Mouse (Mus musculus) heart, postnatal 4 days (tissue): ENCODE results near the gene Lgr4. TPM values are rescaled to one million over a fixed set of nuclear protein-coding genes. Genes with fewer than 3 reads are reported as not detected.
A peak's percentile ranks its signal among the peaks of the same experiment; 100 is the strongest.

Experiments
- DNase-seq: peaks from one replicate; pipeline ENCODE4 v3.0.0; 2021
- total RNA-seq, 2 experiments: library from RNA; stranded (reverse); gene quantifications; 2 replicates each; pipeline ENCODE4 v1.2.3; 2021

The Lgr4 gene
- total RNA-seq, 2 experiments from 2014 or later = 44.6 to 49.1 TPM

DNA sequence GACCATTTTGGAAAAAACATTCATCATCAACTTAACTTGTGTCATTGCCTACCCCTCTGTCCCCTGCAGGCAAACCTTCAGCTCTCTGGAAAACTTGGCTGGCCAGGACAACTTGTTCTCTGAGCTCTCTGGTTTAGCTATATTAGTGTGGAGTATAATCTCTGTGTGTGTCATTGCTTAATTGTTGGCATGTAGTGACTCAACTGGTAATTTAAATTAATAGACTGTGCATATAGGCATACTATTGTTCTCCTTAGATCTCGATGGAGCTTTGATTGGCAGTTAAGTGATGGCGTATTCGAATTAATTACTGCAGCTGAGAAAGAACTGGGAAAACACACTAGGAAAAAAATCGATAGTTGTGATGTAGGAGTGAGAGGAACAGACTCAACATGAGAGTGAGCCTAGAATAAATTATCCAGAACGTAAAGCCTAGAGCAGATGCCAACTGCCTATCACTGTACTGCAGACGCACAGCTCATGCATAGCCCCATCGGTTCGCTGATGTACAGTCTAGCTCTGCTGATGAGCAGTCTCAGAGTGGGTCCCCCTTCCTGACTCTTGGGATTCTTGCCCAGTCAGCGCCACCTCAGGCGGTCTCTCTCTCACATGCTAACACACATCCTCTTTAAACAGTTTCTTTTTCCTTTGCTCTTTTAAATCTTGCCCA is 35.7 kb downstream of the Lgr4 start:
- DNase-seq = no peak

DNA sequence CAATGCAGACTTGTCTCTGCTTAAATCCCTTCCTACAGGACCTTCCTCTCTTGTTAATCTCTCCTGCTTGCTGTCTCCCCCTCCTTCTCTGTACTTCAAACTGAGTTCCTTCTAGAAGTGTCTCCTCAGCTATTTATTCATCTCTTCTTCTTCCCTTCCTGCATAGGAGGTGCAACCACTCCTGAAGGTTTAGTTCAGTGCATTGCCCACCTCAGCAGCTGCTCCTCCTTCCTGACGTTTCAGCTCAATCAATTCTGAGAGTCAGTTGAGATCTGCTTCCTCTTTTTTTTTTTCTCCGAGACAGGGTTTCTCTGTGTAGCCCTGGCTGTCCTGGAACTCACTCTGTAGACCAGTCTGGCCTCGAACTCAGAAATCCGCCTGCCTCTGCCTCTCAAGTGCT is 36.4 kb downstream of the Lgr4 start:
- no peak for DNase-seq

DNA sequence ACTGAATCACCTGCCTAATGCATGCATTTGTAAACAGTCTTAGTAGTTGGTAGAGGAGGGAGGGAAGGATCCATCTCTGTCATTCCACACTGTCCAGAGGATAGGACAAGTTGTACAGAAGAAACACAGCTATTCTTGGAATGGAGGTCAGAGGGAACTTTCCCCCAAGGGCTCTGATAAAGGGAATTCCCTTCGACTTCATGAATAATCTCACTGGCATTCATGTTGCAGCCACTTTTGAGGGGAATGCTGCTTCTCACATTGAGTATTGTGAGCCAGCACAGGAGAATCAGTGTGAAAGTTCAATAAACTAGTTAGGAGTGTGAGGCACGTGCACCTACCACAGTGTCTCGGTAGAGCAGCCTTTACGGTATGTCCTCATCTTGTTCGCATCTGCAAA is 37.6 kb downstream of the Lgr4 start:
- DNase-seq = no peak

DNA sequence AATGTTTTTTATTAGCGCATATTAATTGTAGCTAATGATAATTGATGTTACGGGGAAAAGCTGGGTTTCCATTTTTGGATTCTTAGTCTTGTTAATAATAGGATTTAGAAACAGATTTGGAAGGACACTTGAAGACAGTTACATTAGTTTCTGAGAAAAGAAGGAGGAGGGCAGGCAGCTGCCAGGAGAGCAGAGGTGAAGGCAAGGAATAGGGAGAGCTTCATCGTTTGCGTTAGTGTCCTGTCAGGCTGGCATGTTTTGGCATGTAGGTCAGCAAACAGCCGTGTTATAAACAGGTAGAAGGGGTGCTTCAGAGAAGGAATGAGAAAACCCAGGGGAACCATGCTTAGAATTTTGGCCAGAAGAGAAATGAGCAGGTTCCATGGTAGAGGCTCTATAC is 38.5 kb downstream of the Lgr4 start:
- DNase-seq = no peak

DNA sequence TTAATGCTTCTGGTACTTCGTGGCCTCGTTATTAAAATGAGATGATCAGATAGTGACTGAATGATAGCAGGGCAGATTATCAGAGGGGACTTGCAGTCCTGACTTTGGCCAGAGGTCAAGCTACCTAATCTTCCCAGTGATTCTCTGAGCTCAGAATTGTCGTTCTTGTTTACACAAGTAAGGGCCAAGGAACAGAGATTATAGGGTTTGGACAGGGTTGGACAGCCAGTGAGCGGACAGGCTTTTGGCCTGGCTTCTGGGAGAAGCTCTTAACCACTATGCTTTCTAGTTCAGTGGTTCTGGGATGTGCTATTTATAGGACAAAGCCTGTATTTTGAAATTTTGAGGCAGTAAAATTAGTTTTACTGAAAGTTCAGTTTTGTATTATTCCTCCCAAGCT is 39.3 kb downstream of the Lgr4 start:
- no peak for DNase-seq

DNA sequence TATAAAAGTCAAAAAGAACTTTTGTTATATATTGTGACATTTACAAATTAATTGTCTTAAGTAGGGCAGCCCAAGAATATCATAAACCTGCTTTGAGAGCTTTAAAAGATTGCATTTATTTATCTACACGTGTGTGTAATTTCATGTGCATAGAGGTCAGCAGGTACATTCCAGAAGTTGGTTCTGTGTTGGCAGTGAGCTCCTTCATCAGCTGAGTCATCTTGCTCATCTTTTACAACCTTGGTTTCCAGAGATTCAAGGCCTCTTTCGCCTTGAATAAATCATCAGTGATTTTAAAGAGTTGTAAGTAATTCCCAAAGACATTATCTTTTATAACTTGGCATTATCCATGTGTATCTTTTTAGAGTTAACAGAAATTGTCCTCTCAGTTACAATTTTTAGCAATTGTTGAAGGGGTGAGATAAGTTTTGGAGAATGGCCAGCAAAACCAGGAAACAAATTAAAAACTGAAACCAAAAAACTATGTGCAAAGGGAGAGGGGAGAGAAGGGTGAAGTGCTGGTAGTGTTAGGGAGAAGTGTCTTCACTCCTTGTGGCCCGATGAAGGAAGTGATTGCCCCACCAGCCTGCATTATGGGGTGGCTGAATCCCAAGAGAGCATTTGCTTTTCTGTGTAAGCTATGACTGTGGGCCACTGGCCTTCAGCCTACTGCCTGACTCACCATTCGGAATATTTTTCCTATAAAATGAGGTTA is 41.4 kb downstream of the Lgr4 start:
- DNase-seq = no peak

DNA sequence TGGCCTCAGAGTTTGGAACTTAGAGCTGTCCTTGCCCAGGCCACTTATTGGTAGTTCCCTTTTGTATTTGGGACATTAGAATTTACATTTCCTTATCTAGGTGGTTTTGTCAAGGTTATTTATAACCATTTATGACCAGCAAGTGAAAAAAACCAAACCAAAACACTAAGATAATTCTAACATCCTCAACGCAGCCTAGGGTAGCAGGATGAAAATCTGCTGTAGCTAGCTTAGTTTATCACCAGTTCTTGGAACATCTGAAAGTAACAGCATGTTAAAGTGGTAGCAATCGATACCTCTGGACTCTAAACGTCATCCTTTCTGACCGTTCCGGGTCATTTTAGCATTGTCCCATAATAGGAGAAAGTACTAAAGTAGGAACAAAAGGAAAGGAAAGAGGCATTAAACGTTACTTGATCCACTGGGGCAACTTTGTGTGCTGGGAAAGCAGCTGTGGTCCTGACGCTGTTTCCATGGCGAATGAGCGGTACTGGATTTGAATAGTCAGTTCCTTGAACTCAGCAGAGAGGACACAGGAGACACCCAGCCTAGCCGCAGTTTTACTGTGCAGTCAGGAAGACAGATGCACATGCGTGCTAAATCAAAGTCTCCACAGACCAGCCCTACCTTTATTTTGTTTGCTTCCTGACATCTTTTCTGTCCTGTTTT is 42.1 kb downstream of the Lgr4 start:
- no peak for DNase-seq

DNA sequence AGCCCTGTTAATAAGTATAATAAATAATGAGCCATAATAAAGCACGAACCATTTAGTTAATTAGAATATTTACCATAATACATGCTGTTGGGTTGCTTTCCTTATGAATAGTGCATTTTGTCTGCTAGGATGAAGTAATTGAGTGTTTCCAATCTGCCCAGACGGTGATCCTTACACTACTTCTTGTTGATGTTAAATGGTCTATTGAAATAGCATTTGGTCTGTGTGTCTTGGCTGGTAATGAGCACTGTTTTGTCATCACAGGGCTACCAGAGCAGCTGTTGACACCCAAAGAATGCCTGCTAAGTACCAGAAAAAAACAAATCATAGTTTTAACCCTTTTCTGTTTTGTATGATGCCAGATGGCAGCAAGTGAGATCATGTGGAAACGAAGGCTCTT is 42.8 kb downstream of the Lgr4 start:
- no peak for DNase-seq

DNA sequence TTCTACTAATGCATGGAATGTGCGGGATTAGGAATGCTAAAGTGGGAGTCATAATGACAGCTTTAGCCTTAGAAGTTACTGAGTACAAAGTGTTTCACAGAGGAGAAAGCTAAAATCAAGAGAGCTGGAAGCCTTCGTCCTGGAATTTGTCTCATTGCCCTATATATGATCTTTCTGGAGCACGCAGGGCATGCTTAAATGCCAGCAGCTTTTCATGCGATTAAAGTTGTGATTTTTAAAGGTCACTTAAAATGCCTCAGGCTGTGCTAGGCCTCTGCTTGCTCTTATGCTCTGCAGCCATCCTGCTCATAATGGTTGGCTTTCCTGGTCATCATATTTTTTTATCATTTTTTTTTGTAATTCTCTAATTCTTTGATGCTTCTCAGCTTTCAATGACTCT is 43.7 kb downstream of the Lgr4 start:
- DNase-seq = no peak

DNA sequence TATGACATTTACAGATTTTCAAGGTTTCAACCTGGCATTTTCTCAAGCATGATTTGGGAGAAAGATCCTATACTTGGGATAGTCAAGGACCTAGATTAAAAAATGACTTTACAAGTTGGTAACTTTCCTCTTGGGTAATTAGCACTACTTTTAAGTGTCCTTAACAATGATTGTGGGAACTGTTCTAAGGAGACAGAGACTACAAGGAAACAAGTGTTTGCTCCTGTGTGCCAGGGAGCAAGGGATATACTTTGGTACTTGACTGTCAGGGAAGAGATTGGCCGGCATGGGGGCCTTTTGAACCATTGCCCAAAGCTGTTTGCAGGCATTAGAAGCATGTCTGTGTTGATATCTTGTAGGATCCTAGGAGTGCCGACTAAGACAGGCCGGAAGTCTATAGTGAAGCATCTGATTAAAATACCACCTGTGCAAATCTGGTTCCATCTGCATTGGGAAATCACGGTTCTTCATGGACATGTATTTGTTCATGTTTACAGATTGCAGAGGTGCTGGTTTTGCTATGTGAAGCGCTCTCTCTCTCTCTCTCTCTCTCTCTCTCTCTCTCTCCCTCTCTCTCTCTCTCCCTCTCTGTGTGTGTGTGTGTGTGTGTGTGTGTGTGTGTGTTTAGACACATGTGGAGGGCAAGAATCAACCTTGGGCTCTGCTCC is 46.3 kb downstream of the Lgr4 start:
- DNase-seq = no peak

DNA sequence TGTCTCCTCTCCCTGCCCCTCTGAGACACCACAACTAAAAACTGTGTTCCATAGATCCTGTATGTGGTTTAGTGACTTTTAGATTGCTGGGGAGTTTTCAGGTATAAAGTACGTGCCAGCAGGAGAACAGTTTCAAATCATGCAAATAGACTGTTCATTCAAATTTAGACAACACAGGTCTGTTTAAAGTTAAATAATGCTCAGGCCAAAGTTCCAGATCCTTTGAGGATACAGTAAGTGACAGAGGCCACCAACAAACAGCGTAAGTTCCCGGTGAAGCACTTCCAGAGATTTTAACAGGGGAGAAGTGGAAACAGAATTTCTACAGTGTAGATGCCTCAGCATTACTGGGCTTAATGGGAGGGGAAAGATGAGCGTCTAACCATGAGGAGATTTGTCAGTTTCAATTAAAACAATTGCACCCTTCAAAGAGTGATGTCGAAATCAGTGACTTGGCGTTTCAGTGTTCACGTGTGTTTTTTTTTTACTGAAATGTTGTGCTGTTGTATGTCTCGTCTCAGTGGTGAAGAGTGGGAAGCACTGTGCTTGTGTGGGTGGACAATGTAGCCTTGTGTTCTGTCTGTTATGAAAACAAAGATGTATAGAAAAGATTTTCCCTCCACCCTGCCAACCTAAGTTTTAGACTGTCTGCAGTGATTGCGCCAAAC is 48.4 kb downstream of the Lgr4 start:
- no peak for DNase-seq

DNA sequence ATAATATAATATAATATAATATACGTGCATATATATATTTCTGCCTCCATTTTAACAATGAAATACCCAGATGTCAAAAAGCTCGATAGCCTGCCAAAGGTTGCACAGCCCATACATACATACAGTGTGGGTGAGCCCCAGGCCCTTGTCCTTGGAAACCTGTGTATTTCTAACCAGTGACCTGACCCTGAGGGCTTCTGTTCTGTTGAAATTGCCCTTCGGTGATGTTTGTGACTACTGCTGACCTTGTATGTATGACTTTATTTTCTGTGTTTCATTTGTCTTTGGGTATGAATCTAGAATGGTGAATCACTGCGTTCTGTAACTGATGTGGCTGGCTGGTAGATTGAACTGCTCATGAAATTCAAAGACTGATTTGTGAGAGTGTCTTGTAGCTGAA is 49.4 kb downstream of the Lgr4 start:
- no peak for DNase-seq

DNA sequence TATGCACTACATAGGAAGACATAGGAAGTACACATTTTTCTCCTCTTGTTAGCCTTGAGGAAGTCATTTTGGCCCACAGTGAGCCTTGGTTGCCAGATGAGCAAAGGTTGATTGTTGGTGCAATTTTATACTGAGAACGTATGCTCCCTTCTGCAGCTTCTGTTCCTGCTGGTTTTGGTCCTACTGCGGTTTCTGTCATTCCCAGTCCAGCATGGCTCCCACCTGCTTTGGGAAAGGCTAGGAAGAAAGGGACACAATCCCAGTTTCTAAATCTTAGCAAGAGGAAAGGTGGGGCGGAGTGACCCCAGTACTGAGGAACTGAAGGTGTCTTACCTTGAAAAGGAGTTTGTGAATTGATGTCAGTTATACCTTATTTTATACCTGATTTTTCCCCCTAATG is 51.9 kb downstream of the Lgr4 start:
- no peak for DNase-seq

DNA sequence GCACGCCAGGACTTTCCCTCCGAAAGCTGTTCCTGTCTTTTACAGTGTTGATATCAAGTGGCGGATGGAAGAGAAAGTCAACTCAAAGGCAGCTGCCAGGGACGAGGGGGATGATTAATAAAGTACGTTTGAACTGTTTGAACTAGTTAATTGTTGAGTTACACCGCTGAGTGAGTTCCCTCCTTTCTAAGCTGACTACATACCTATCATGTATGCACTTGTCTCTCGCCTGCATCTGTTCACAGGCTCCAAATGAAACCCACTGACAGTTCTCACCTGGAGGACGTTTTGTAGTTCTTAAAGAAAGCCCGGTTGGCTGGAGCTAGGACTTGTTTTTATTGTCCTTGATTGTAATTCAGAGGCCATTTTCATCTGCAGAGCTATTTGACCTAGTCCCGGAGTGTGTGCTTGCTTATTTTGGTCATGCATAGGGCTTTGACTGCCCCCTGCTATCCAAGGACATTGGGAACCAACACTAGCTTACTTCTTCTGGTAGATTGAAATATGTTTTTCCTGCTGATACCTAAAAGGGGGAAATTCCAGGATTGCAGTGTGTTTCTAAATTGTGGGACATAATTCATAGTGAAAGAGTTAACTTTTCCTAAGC is 52.6 kb downstream of the Lgr4 start:
- no peak for DNase-seq

DNA sequence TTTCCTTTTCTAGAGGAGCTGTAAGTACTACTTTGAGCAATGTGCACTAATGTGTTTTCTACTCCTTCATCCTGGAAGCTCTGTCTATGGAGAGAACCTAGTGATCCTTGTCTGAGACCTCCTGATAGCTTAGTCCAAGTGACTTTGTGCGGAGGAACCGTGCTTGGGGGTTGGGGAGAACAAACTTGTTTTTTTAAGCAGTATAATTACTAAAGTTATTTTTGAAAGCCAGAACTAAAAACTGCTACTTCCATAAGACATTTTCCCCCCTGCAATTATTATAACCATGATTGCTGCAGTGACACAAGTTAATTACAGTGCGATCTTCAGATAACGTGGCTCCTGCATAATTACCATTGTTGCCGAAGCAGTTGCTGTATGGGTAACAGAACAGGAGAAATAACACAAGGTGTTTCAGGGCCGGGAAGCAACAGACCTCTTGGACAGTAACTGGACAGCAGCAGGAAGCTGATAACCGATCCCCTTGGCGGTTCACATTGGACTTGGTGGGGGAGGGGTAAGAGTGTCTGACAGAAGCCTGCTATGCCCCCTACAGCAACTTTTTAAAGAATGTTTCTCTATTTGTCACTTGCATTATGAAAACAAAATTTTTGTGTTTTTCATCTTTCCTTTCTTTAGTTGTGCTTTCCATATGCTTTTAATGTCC is 53.4 kb downstream of the Lgr4 start:
- DNase-seq = no peak

DNA sequence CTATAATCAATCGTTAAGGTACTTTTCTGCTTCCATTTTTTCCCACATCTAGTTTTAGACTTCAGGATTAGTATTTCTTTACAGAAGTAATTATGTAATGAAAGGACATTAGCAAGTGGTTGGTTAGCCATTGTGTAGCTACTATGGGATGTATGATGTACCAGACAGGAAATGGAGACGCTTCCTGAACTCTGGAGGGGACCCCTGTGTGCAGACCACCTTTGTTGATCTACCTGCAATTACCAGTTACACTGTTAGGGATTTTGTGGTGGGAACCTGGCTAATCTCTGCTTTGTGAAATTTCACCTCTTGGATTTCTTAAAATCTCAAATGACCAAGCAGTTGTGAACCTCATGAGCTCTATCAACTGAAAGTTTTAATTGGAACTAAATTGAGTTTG is 54.9 kb downstream of the Lgr4 start:
- no peak for DNase-seq

DNA sequence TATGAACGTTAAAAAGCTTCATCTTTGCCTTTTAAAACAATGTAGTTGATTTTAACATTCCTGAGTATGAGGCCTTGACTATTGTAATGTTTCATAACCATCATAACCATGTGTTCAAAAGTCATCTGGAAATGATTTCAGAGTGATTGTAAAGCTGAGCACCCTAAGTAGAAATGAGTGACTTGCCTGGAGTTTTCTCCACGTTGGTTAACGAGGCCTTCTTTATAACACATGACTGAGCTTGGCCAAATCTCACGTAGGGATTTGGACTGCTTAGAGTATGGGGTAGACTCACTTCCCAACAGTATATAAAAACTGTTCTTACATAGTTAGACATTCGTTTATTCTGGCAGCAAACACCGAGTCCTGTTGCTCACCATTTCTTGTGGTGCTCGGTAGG is 55.5 kb downstream of the Lgr4 start:
- no peak for DNase-seq

DNA sequence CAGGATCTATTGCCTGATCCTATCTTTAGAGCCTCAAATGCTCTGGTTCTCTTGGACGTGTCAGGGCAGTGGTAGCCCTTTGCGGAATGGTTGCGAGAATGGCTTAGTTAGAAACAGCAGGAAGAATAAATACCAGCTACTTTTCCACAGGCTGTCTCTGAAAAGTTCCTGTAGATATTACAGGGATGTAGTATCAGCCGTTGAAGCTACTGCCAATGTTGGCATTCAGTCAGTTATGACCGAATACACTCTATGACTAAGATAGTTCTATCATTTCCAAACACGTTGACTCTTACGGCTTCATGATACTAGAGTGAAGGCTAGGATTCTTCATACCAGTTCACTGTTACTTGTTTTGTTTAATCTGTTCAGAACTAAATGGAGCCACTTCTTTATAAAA is 57.4 kb downstream of the Lgr4 start:
- no peak for DNase-seq

DNA sequence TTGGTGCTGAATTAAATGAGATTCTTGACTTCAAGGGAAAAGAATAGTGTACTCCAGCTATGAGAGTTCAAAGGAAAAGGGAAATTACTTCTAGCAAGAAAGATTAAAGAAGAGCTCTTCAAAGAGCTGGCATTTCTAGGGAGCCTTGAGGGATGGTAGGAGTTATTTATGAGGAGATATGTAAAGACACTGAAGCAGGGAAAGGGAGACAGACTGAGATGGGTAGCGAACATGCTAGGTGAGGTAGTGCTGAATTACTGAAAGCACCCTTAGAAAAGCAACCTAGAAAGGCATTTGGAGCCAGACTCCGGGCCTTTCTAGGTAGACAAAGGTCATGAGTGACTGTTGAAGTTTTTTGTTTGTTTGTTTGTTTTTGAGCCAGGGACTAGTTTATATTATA is 58.7 kb downstream of the Lgr4 start:
- no peak for DNase-seq

DNA sequence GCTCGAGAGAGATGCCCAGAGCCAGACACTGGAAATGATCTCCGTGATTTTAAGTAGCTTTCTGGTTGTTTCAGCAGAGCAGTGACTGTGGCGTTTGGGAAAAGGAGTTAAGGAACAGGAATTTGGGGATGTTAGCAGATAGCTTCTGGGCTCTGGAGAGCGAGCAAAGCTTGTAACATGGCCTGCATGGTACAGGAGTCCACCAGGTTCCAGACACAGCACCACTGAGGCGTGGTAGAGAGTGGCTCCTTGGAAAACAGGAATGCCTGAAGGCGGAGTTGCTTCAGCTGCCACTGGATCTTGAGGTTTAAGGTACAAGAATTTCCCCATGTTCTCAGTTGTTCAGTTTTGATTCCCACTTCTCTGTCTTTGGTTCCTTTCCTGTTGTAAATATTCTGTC is 59.9 kb downstream of the Lgr4 start:
- no peak for DNase-seq

DNA sequence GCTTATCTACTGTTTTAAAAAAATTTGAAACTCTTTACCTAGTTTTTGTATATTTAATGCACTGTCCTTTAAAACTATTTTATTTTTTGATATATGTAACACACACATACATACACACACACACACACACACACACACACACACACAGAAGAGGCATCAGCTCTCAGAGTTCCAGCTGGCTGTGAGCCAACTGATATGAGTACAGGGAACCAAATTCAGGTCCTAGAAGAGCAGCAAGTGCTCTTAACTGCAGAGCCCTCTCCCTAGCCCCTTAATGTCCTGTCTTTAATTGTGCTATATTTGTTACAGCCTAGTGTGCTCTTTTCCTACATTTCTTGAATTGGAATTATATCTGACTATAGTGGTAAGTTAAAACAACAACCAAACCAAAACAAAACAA is 61.8 kb downstream of the Lgr4 start:
- DNase-seq = peak; percentile 76

DNA sequence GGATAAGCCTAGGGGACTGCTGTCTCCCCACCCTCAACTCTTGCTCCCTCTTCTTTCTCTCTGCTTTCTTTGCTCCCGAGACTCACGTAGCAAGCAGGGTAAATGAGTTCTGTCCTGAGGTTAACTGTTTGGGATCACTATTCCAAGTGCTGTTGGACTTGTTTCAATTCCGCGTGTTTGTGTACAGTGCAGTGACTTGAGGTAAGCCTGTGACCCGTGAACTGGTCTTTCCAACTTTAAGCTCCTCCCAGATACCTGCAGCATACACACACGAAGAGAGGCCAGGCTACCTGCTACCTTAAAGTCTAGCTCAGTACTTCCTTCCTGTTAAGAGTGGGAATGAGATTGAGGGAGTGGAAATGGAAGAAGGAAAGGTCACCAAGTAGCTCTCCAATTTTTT is 66.0 kb downstream of the Lgr4 start:
- no peak for DNase-seq
